Mouse (Mus musculus) lung, embryonic 15.5 days (tissue): Measurements from ENCODE around the gene Tanc1. TPM values are rescaled to one million over a fixed set of nuclear protein-coding genes. Genes with fewer than 3 reads are reported as not detected.
A peak's percentile ranks its signal among the peaks of the same experiment; 100 is the strongest.

Experiments
- ATAC-seq: fragments of 200-750 bp; cut with Nextera tagmentation; 2 replicates; pipeline ENCODE4 v1.8.0; 2017; ENCODE audit warnings: moderate number of reproducible peaks, borderline replicate concordance; ENCODE audit not compliant: low FRiP score, low TSS enrichment; ENCODE audit errors: extremely low read depth
- H3K27ac ChIP-seq: fragments of 300-500 bp; sonication (generic); 2 replicates; pipeline ENCODE4 v1.5.1; 2015; ENCODE audit warnings: moderate library complexity, mild to moderate bottlenecking, inconsistent platforms
- H3K27me3 ChIP-seq: fragments of 300-500 bp; sonication (generic); 2 replicates; pipeline ENCODE4 v1.6.1; 2015; ENCODE audit warnings: inconsistent platforms
- H3K36me3 ChIP-seq: fragments of 300-500 bp; sonication (generic); 2 replicates; pipeline ENCODE4 v1.6.1; 2015; ENCODE audit warnings: inconsistent platforms
- H3K4me1 ChIP-seq: fragments of 300-500 bp; sonication (generic); 2 replicates; pipeline ENCODE4 v1.6.1; 2015; ENCODE audit warnings: inconsistent platforms
- H3K4me2 ChIP-seq: fragments of 300-500 bp; sonication (generic); 2 replicates; pipeline ENCODE4 v1.6.1; 2015; ENCODE audit warnings: inconsistent platforms, mild to moderate bottlenecking, moderate library complexity
- H3K4me3 ChIP-seq: fragments of 300-500 bp; sonication (generic); 2 replicates; pipeline ENCODE4 v1.5.1; 2015; ENCODE audit warnings: mild to moderate bottlenecking, inconsistent platforms
- H3K9ac ChIP-seq: fragments of 300-500 bp; sonication (generic); 2 replicates; pipeline ENCODE4 v1.6.1; 2015; ENCODE audit warnings: inconsistent platforms
- H3K9me3 ChIP-seq: fragments of 300-500 bp; sonication (generic); 2 replicates; pipeline ENCODE4 v1.6.1; 2016; ENCODE audit warnings: inconsistent platforms
- WGBS: fragments of 180-500 bp; shearing (Covaris S2); methylation state at CpG from one replicate; pipeline ENCODE4 v1.1.7; 2015; 5-methylcytosine and 5-hydroxymethylcytosine counted together
- polyA plus RNA-seq: library from polyadenylated mRNA; unstranded; fragments of >200 nt; fragmentation: Nextera tagmentation; extraction: Ambion mirVana; gene quantifications from 2 replicates; pipeline ENCODE4 v1.2.1, GENCODE M21; 2015

Gene Tanc1
- polyA plus RNA-seq, 1 experiment from 2014 or later, result 33.9 TPM

GRCm38 (mm10) chr2:59752766-59753165, 140.9 kb downstream of the Tanc1 start:
- H3K4me3 ChIP-seq, result no peak overlapping the region
- 68% methylated on average over 5 of the region's 5 CpGs for WGBS
- H3K27ac ChIP-seq, result peak overlapping the region; percentile 17; the same call in 1 of the 2 replicates
- H3K4me1 ChIP-seq, result peaks cover 24% of the 10 kb centered on the region
- H3K36me3 ChIP-seq, result no peaks in the 10 kb centered on the region
- ATAC-seq, result peak; percentile 37; the same call in 1 of the 2 replicates
- H3K9me3 ChIP-seq, result no peaks in the 10 kb centered on the region
- no peak overlapping the region for H3K4me2 ChIP-seq
- no peaks in the 10 kb centered on the region for H3K27me3 ChIP-seq
- H3K9ac ChIP-seq, result no peak overlapping the region

- no peaks in the 10 kb centered on the region for H3K27me3 ChIP-seq
- WGBS, result 58% methylated on average over 13 of the region's 13 CpGs
Observed at GRCm38 (mm10) chr2:59756137-59756753, 144.4 kb downstream of the Tanc1 start.

GRCm38 (mm10) chr2:59757015-59757414, 145.2 kb downstream of the Tanc1 start:
- 0 out of 2 replicates have a peak, but pooled peaks cover 5% of the 10 kb centered on the region for H3K36me3 ChIP-seq
- H3K4me2 ChIP-seq, result no peak overlapping the region
- peaks cover 37% of the 10 kb centered on the region for H3K4me1 ChIP-seq
- 65% methylated on average over 6 of the region's 6 CpGs for WGBS
- no peak overlapping the region for H3K27ac ChIP-seq
- H3K9me3 ChIP-seq, result no peaks in the 10 kb centered on the region
- H3K9ac ChIP-seq, result no peak overlapping the region
- no peak overlapping the region for H3K4me3 ChIP-seq
- ATAC-seq, result no peak
- no peaks in the 10 kb centered on the region for H3K27me3 ChIP-seq

More at GRCm38 (mm10) chr2:59756137-59756753, 144.4 kb downstream of the Tanc1 start:
- Histone ChIP-seq H3K4me2 (no peak overlapping the region), H3K9ac (no peak overlapping the region), H3K36me3 (0 out of 2 replicates have a peak, but pooled peaks cover 5% of the 10 kb centered on the region), H3K27ac (no peak overlapping the region), H3K4me1 (peaks cover 33% of the 10 kb centered on the region), H3K9me3 (no peaks in the 10 kb centered on the region), H3K4me3 (no peak overlapping the region)
- ATAC-seq, result no peak

- peaks cover 37% of the 10 kb centered on the region for H3K4me1 ChIP-seq
- H3K36me3 ChIP-seq, result 0 out of 2 replicates have a peak, but pooled peaks cover 5% of the 10 kb centered on the region
- H3K27ac ChIP-seq, result 0 out of 2 replicates have a peak overlapping the region, but pooled peaks have one; percentile 18
- no peak for ATAC-seq
- no peaks in the 10 kb centered on the region for H3K9me3 ChIP-seq
- 72% methylated on average over 9 of the region's 9 CpGs for WGBS
- no peaks in the 10 kb centered on the region for H3K27me3 ChIP-seq
- H3K4me2 ChIP-seq, result no peak overlapping the region
- H3K9ac ChIP-seq, result no peak overlapping the region
- no peak overlapping the region for H3K4me3 ChIP-seq
Observed at GRCm38 (mm10) chr2:59758139-59758918, 146.5 kb downstream of the Tanc1 start.

- Histone ChIP-seq H3K4me2 (no peak overlapping the region), H3K4me1 (peaks cover 29% of the 10 kb centered on the region), H3K4me3 (no peak overlapping the region), H3K9ac (no peak overlapping the region), H3K27ac (no peak overlapping the region), H3K9me3 (no peaks in the 10 kb centered on the region), H3K36me3 (0 out of 2 replicates have a peak, but pooled peaks cover 5% of the 10 kb centered on the region), H3K27me3 (no peaks in the 10 kb centered on the region)
- WGBS, result 80% methylated on average over 4 of the region's 4 CpGs
- ATAC-seq, result no peak
Observed at GRCm38 (mm10) chr2:59760731-59761130, 148.9 kb downstream of the Tanc1 start.

GRCm38 (mm10) chr2:59761183-59761582, 149.3 kb downstream of the Tanc1 start:
- Histone ChIP-seq H3K36me3 (0 out of 2 replicates have a peak, but pooled peaks cover 5% of the 10 kb centered on the region), H3K9ac (no peak overlapping the region), H3K27me3 (no peaks in the 10 kb centered on the region), H3K9me3 (no peaks in the 10 kb centered on the region), H3K4me3 (no peak overlapping the region), H3K27ac (no peak overlapping the region), H3K4me1 (peaks cover 24% of the 10 kb centered on the region), H3K4me2 (no peak overlapping the region)
- ATAC-seq, result no peak
- WGBS, result 66% methylated on average over 12 of the region's 12 CpGs

- Histone ChIP-seq H3K4me2 (no peak overlapping the region), H3K9me3 (no peaks in the 10 kb centered on the region), H3K4me1 (peaks cover 21% of the 10 kb centered on the region), H3K4me3 (no peak overlapping the region), H3K27ac (no peak overlapping the region), H3K27me3 (no peaks in the 10 kb centered on the region), H3K36me3 (0 out of 2 replicates have a peak, but pooled peaks cover 5% of the 10 kb centered on the region), H3K9ac (no peak overlapping the region)
- WGBS, result 82% methylated on average over 5 of the region's 5 CpGs
- ATAC-seq, result no peak
Observed at GRCm38 (mm10) chr2:59762277-59762676, 150.4 kb downstream of the Tanc1 start.

GRCm38 (mm10) chr2:59765671-59766070, 153.8 kb downstream of the Tanc1 start:
- ATAC-seq, result no peak
- H3K4me3 ChIP-seq, result no peak overlapping the region
- H3K36me3 ChIP-seq, result no peaks in the 10 kb centered on the region
- H3K27ac ChIP-seq, result no peak overlapping the region
- no peak overlapping the region for H3K9ac ChIP-seq
- 64% methylated on average over 10 of the region's 10 CpGs for WGBS
- no peaks in the 10 kb centered on the region for H3K27me3 ChIP-seq
- no peak overlapping the region for H3K4me2 ChIP-seq
- no peaks in the 10 kb centered on the region for H3K9me3 ChIP-seq
- H3K4me1 ChIP-seq, result peaks cover 34% of the 10 kb centered on the region

GRCm38 (mm10) chr2:59767893-59768292, 156.1 kb downstream of the Tanc1 start:
- Histone ChIP-seq H3K4me3 (no peak overlapping the region), H3K9me3 (no peaks in the 10 kb centered on the region), H3K4me2 (no peak overlapping the region), H3K9ac (no peak overlapping the region), H3K36me3 (peaks cover 6% of the 10 kb centered on the region), H3K27ac (no peak overlapping the region), H3K27me3 (no peaks in the 10 kb centered on the region), H3K4me1 (peaks cover 47% of the 10 kb centered on the region)
- 84% methylated on average over 4 of the region's 4 CpGs for WGBS
- no peak for ATAC-seq

GRCm38 (mm10) chr2:59768661-59769384, 157.0 kb downstream of the Tanc1 start:
- no peak overlapping the region for H3K9ac ChIP-seq
- no peaks in the 10 kb centered on the region for H3K9me3 ChIP-seq
- H3K4me1 ChIP-seq, result peaks cover 47% of the 10 kb centered on the region
- no peaks in the 10 kb centered on the region for H3K27me3 ChIP-seq
- H3K4me3 ChIP-seq, result no peak overlapping the region
- peak; percentile 33 for ATAC-seq
- 56% methylated on average over 13 of the region's 13 CpGs for WGBS
- peak overlapping the region; percentile 35; the same call in 1 of the 2 replicates for H3K27ac ChIP-seq
- no peak overlapping the region for H3K4me2 ChIP-seq
- peaks cover 10% of the 10 kb centered on the region for H3K36me3 ChIP-seq

GRCm38 (mm10) chr2:59769385-59769735, 157.5 kb downstream of the Tanc1 start:
- Histone ChIP-seq H3K27ac (0 out of 2 replicates have a peak overlapping the region, but pooled peaks have one; percentile 35), H3K4me1 (peaks cover 52% of the 10 kb centered on the region), H3K4me2 (no peak overlapping the region), H3K36me3 (peaks cover 10% of the 10 kb centered on the region), H3K9me3 (no peaks in the 10 kb centered on the region), H3K9ac (no peak overlapping the region), H3K27me3 (no peaks in the 10 kb centered on the region), H3K4me3 (no peak overlapping the region)
- no peak for ATAC-seq
- 57% methylated on average over 3 of the region's 3 CpGs for WGBS
